Mouse (Mus musculus): ENCODE measurements at regions not wholly inside any gene's neighbourhood (a gene's known extent, or its start where the extent isn't known, plus 50 kb on each side); places are given as distances from the start of the nearest gene placed in this dataset.

- H3K27me3 ChIP-seq = no peaks in the 10 kb centered on the region
- no peaks in the 10 kb centered on the region for H3K9me3 ChIP-seq (replicated peaks)
- H3K4me2 ChIP-seq = no peak overlapping the region
- ATAC-seq (ENCODE audit: insufficient read depth) = no peak
- 63% methylated on average over 3 of the region's 3 CpGs for WGBS (ENCODE audit: insufficient replicate concordance)
- H3K36me3 ChIP-seq (replicated peaks) = no peaks in the 10 kb centered on the region
- H3K4me3 ChIP-seq (replicated peaks) = no peak overlapping the region
- H3K4me1 ChIP-seq (replicated peaks) = no peaks in the 10 kb centered on the region
- H3K9ac ChIP-seq = no peak overlapping the region
- H3K27ac ChIP-seq (replicated peaks) = no peak overlapping the region
These were observed 119.7 kb downstream of the Gm9733 start for GRCm38 (mm10) chr3:15212357-15212756.

- H3K4me2 ChIP-seq = no peak overlapping the region
- H3K27ac ChIP-seq (replicated peaks) = no peak overlapping the region
- no peaks in the 10 kb centered on the region for H3K36me3 ChIP-seq (replicated peaks)
- no peaks in the 10 kb centered on the region for H3K9me3 ChIP-seq (replicated peaks)
- no peaks in the 10 kb centered on the region for H3K4me1 ChIP-seq (replicated peaks)
- H3K4me3 ChIP-seq (replicated peaks) = no peak overlapping the region
- no peak overlapping the region for H3K9ac ChIP-seq
- no peak for ATAC-seq (ENCODE audit: insufficient read depth)
- H3K27me3 ChIP-seq = no peaks in the 10 kb centered on the region
These were observed 114.5 kb downstream of the Gm9733 start for GRCm38 (mm10) chr3:15217591-15217990.

- Histone ChIP-seq H3K36me3 (replicated peaks) (no peaks in the 10 kb centered on the region), H3K27ac (replicated peaks) (no peak overlapping the region), H3K4me3 (replicated peaks) (no peak overlapping the region), H3K4me2 (no peak overlapping the region), H3K9me3 (replicated peaks) (no peaks in the 10 kb centered on the region), H3K9ac (no peak overlapping the region), H3K27me3 (no peaks in the 10 kb centered on the region), H3K4me1 (replicated peaks) (no peaks in the 10 kb centered on the region)
- 59% methylated on average over 2 of the region's 2 CpGs for WGBS (ENCODE audit: insufficient replicate concordance)
- ATAC-seq (ENCODE audit: insufficient read depth) = no peak
These were observed 112.8 kb downstream of the Gm9733 start for GRCm38 (mm10) chr3:15219275-15219674.

- H3K9ac ChIP-seq = no peak overlapping the region
- no peaks in the 10 kb centered on the region for H3K9me3 ChIP-seq (replicated peaks)
- no peak for ATAC-seq (ENCODE audit: insufficient read depth)
- no peaks in the 10 kb centered on the region for H3K4me1 ChIP-seq (replicated peaks)
- no peaks in the 10 kb centered on the region for H3K27me3 ChIP-seq
- no peaks in the 10 kb centered on the region for H3K36me3 ChIP-seq (replicated peaks)
- no peak overlapping the region for H3K4me3 ChIP-seq (replicated peaks)
- 72% methylated on average over 6 of the region's 6 CpGs for WGBS (ENCODE audit: insufficient replicate concordance)
- H3K27ac ChIP-seq (replicated peaks) = no peak overlapping the region
- no peak overlapping the region for H3K4me2 ChIP-seq
These were observed 108.8 kb downstream of the Gm9733 start for GRCm38 (mm10) chr3:15223266-15223665.

GRCm38 (mm10) chr3:15224452-15224851, 107.7 kb downstream of the Gm9733 start:
- no peak overlapping the region for H3K4me3 ChIP-seq (replicated peaks)
- H3K36me3 ChIP-seq (replicated peaks) = no peaks in the 10 kb centered on the region
- H3K4me1 ChIP-seq (replicated peaks) = no peaks in the 10 kb centered on the region
- H3K27me3 ChIP-seq = no peaks in the 10 kb centered on the region
- WGBS (ENCODE audit: insufficient replicate concordance) = 6% methylated on average over 1 of the region's 1 CpGs
- no peak overlapping the region for H3K27ac ChIP-seq (replicated peaks)
- no peak for ATAC-seq (ENCODE audit: insufficient read depth)
- no peaks in the 10 kb centered on the region for H3K9me3 ChIP-seq (replicated peaks)
- no peak overlapping the region for H3K9ac ChIP-seq
- no peak overlapping the region for H3K4me2 ChIP-seq

GRCm38 (mm10) chr3:15228641-15229040, 103.5 kb downstream of the Gm9733 start:
- no peak overlapping the region for H3K4me2 ChIP-seq
- H3K4me1 ChIP-seq (replicated peaks) = no peaks in the 10 kb centered on the region
- no peaks in the 10 kb centered on the region for H3K27me3 ChIP-seq
- H3K9ac ChIP-seq = no peak overlapping the region
- no peak for ATAC-seq (ENCODE audit: insufficient read depth)
- no peak overlapping the region for H3K27ac ChIP-seq (replicated peaks)
- 66% methylated on average over 2 of the region's 2 CpGs for WGBS (ENCODE audit: insufficient replicate concordance)
- H3K9me3 ChIP-seq (replicated peaks) = no peaks in the 10 kb centered on the region
- H3K36me3 ChIP-seq (replicated peaks) = no peaks in the 10 kb centered on the region
- H3K4me3 ChIP-seq (replicated peaks) = no peak overlapping the region

GRCm38 (mm10) chr3:15230204-15230603, 101.9 kb downstream of the Gm9733 start:
- Histone ChIP-seq H3K4me3 (replicated peaks) (no peak overlapping the region), H3K27ac (replicated peaks) (no peak overlapping the region), H3K4me1 (replicated peaks) (no peaks in the 10 kb centered on the region), H3K36me3 (replicated peaks) (no peaks in the 10 kb centered on the region), H3K27me3 (no peaks in the 10 kb centered on the region), H3K9ac (no peak overlapping the region), H3K4me2 (no peak overlapping the region), H3K9me3 (replicated peaks) (no peaks in the 10 kb centered on the region)
- ATAC-seq (ENCODE audit: insufficient read depth) = no peak
- WGBS (ENCODE audit: insufficient replicate concordance) = 65% methylated on average over 6 of the region's 6 CpGs

- 31% methylated on average over 3 of the region's 3 CpGs for WGBS (ENCODE audit: insufficient replicate concordance)
- Histone ChIP-seq H3K27me3 (no peaks in the 10 kb centered on the region), H3K4me2 (no peak overlapping the region), H3K9ac (no peak overlapping the region), H3K36me3 (replicated peaks) (no peaks in the 10 kb centered on the region), H3K9me3 (replicated peaks) (no peaks in the 10 kb centered on the region), H3K4me3 (replicated peaks) (no peak overlapping the region), H3K27ac (replicated peaks) (no peak overlapping the region), H3K4me1 (replicated peaks) (no peaks in the 10 kb centered on the region)
- ATAC-seq (ENCODE audit: insufficient read depth) = no peak
These were observed 100.7 kb downstream of the Gm9733 start for GRCm38 (mm10) chr3:15231433-15231832.

- Histone ChIP-seq H3K4me2 (no peak overlapping the region), H3K4me1 (replicated peaks) (no peaks in the 10 kb centered on the region), H3K36me3 (replicated peaks) (no peaks in the 10 kb centered on the region), H3K27ac (replicated peaks) (no peak overlapping the region), H3K9ac (no peak overlapping the region), H3K4me3 (replicated peaks) (no peak overlapping the region), H3K9me3 (replicated peaks) (no peaks in the 10 kb centered on the region), H3K27me3 (no peaks in the 10 kb centered on the region)
- ATAC-seq (ENCODE audit: insufficient read depth) = no peak
- 55% methylated on average over 5 of the region's 5 CpGs for WGBS (ENCODE audit: insufficient replicate concordance)
These were observed 94.2 kb downstream of the Gm9733 start for GRCm38 (mm10) chr3:15237817-15238432.

- Histone ChIP-seq H3K27ac (replicated peaks) (no peak overlapping the region), H3K27me3 (no peaks in the 10 kb centered on the region), H3K4me1 (replicated peaks) (no peaks in the 10 kb centered on the region), H3K9me3 (replicated peaks) (no peaks in the 10 kb centered on the region), H3K4me2 (no peak overlapping the region), H3K4me3 (replicated peaks) (no peak overlapping the region), H3K36me3 (replicated peaks) (no peaks in the 10 kb centered on the region), H3K9ac (no peak overlapping the region)
- no peak for ATAC-seq (ENCODE audit: insufficient read depth)
These were observed 89.7 kb downstream of the Gm9733 start for GRCm38 (mm10) chr3:15242388-15242787.

- Histone ChIP-seq H3K4me2 (no peak overlapping the region), H3K9ac (no peak overlapping the region), H3K36me3 (replicated peaks) (no peaks in the 10 kb centered on the region), H3K9me3 (replicated peaks) (no peaks in the 10 kb centered on the region), H3K4me1 (replicated peaks) (no peaks in the 10 kb centered on the region), H3K27me3 (no peaks in the 10 kb centered on the region), H3K4me3 (replicated peaks) (no peak overlapping the region), H3K27ac (replicated peaks) (no peak overlapping the region)
- no peak for ATAC-seq (ENCODE audit: insufficient read depth)
- WGBS (ENCODE audit: insufficient replicate concordance) = 53% methylated on average over 5 of the region's 5 CpGs
These were observed 88.5 kb downstream of the Gm9733 start for GRCm38 (mm10) chr3:15243584-15243983.

- Histone ChIP-seq H3K36me3 (replicated peaks) (no peaks in the 10 kb centered on the region), H3K4me2 (no peak overlapping the region), H3K4me1 (replicated peaks) (no peaks in the 10 kb centered on the region), H3K27ac (replicated peaks) (no peak overlapping the region), H3K9me3 (replicated peaks) (no peaks in the 10 kb centered on the region), H3K27me3 (no peaks in the 10 kb centered on the region), H3K4me3 (replicated peaks) (no peak overlapping the region), H3K9ac (no peak overlapping the region)
- no peak for ATAC-seq (ENCODE audit: insufficient read depth)
- WGBS (ENCODE audit: insufficient replicate concordance) = 19% methylated on average over 6 of the region's 6 CpGs
These were observed 87.1 kb downstream of the Gm9733 start for GRCm38 (mm10) chr3:15244999-15245398.

Measured in liver, embryonic 15.5 days (tissue).